Mouse (Mus musculus) neural tube, embryonic 11.5 days (tissue): ENCODE data around the gene Spryd3. TPM values are rescaled to one million over a fixed set of nuclear protein-coding genes. Genes with fewer than 3 reads are reported as not detected.

ENCODE experiments used
- ATAC-seq: fragments of 200-750 bp; cut with Nextera tagmentation; 2 replicates; pipeline ENCODE4 v1.8.0; 2017; ENCODE audit warnings: moderate number of reproducible peaks, mild to moderate bottlenecking, moderate TSS enrichment, moderate library complexity; ENCODE audit not compliant: insufficient read depth, low FRiP score, low TSS enrichment
- DNase-seq: peaks from one replicate; pipeline ENCODE4 v3.0.0-alpha.2; 2015; ENCODE audit warnings: low spot score
- H3K27ac ChIP-seq: fragments of 300-500 bp; sonication (generic); 2 replicates; pipeline ENCODE4 v1.5.1; 2014; ENCODE audit warnings: low read depth, mild to moderate bottlenecking, low read length
- H3K27me3 ChIP-seq: fragments of 300-500 bp; sonication (generic); 2 replicates; pipeline ENCODE4 v1.6.1; 2014; ENCODE audit warnings: mild to moderate bottlenecking, low read length, mixed read lengths; ENCODE audit not compliant: control insufficient read depth, insufficient read depth
- H3K36me3 ChIP-seq: fragments of 300-500 bp; sonication (generic); 2 replicates; pipeline ENCODE4 v1.6.1; 2014; ENCODE audit warnings: mild to moderate bottlenecking, low read length, moderate library complexity, mixed read lengths; ENCODE audit not compliant: control insufficient read depth, insufficient read depth
- H3K4me1 ChIP-seq: fragments of 300-500 bp; sonication (generic); 2 replicates; pipeline ENCODE4 v1.6.1; 2014; ENCODE audit warnings: low read length, mixed read lengths; ENCODE audit not compliant: control insufficient read depth, insufficient read depth
- H3K4me2 ChIP-seq: fragments of 300-500 bp; sonication (generic); 2 replicates; pipeline ENCODE4 v1.6.1; 2014; ENCODE audit warnings: low read depth, mild to moderate bottlenecking, moderate library complexity
- H3K4me3 ChIP-seq: fragments of 300-500 bp; sonication (generic); 2 replicates; pipeline ENCODE4 v1.5.1; 2014; ENCODE audit warnings: low read depth, low read length
- H3K9ac ChIP-seq: fragments of 300-500 bp; sonication (generic); 2 replicates; pipeline ENCODE4 v1.6.1; 2014; ENCODE audit warnings: mild to moderate bottlenecking, low read length
- H3K9me3 ChIP-seq: fragments of 300-500 bp; sonication (generic); 2 replicates; pipeline ENCODE4 v1.6.1; 2016; ENCODE audit warnings: low read length; ENCODE audit not compliant: control insufficient read depth
- WGBS: fragments of 180-500 bp; shearing (Covaris S2); extraction: QIAGEN DNeasy Blood & Tissue Kit; methylation state at CpG from one replicate; pipeline ENCODE4 v1.1.7; 2014; 5-methylcytosine and 5-hydroxymethylcytosine counted together
- polyA plus RNA-seq: library from polyadenylated mRNA; unstranded; fragments of >200 nt; fragmentation: Nextera tagmentation; extraction: Ambion mirVana; gene quantifications from 2 replicates; pipeline ENCODE4 v1.2.1, GENCODE M21; 2014

The Spryd3 gene
- polyA plus RNA-seq, 1 experiment from 2014 or later: 17.0 TPM

DNA sequence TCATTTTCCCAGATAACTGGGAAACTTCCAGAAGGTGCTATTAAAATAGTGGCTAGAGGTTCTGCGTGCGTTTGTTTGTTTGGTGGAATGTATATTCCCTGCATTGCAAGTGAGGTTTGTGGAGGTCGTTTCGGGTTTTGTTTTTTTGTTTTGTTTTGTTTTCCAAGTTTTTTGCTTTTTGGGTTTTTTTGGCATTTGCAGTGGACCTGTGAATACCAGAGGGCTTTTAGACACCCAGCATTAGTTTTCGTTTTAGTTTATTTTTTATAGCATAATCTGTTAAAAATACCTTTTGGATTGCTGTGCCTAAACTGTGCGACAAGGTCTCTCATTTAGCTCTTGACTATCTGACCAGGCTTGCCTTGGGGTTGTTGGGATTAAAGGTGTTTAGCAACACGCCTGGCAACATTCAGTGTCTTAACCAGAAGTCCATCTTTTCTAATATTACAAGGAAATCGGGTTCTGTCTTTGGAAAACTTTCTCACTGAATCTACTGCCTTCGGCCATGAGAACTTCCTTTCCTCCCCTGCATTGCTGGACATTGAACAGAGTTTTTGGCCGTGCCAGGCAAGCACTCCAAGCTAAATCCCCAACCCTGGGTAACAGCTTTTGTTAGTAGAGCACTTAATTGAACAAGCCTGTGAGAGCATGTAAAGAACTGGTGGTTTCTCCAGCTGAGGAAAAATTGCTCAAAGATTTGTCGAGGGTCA is 61.0 kb downstream of the Spryd3 start:
- Histone ChIP-seq H3K36me3 (no peaks in the 10 kb centered on the region), H3K9me3 (no peaks in the 10 kb centered on the region), H3K9ac (peak overlapping the region; percentile 91), H3K4me1 (peaks cover 16% of the 10 kb centered on the region), H3K27ac (peak overlapping the region; percentile 90; the same call in 1 of the 2 replicates), H3K4me3 (peak overlapping the region; percentile 86), H3K4me2 (peak overlapping the region; percentile 84), H3K27me3 (no peaks in the 10 kb centered on the region)
- ATAC-seq: no peak
- no peak for DNase-seq
- WGBS: 21% methylated on average over 11 of the region's 11 CpGs

DNA sequence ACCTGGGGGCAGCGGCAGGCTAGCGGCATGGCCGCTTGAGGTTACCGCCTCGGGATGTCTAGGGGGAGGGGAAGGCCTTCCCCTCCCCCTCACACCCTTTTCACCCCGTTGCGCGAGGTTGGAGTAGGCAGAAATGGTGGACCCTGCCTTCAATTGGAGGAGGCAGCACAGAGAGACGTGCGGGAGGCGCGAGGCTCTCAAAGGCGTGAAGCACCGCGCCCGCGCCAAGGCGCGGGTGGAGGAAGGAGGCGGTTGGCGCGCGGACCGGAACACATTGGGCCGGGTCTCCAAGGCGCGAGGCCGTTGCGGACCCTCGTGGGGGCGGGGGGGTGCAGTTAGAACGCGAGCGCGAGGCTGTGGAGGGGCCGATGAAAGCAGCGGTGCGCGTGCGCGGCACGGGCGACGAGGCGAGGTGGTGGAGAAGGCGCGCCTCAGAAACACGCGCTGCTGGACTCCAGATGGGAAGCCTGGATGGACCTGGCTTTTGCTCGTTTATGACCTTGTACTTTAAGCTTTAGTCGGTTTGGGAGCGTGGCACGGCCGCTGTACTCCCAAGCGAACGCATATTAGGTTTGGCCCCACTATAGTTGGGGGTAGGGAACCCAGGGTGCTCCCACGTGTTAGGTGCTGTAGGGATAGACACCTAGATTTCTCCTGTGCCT is 61.8 kb downstream of the Spryd3 start:
- Histone ChIP-seq H3K27ac (peak overlapping the region; percentile 90), H3K4me3 (peak overlapping the region; percentile 86), H3K27me3 (no peaks in the 10 kb centered on the region), H3K36me3 (no peaks in the 10 kb centered on the region), H3K9me3 (no peaks in the 10 kb centered on the region), H3K9ac (peak overlapping the region; percentile 91), H3K4me2 (peak overlapping the region; percentile 84), H3K4me1 (peaks cover 16% of the 10 kb centered on the region)
- DNase-seq (peak; percentile 78), ATAC-seq (peak; percentile 43)
- under 1% methylated on average over 49 of the region's 57 CpGs for WGBS

DNA sequence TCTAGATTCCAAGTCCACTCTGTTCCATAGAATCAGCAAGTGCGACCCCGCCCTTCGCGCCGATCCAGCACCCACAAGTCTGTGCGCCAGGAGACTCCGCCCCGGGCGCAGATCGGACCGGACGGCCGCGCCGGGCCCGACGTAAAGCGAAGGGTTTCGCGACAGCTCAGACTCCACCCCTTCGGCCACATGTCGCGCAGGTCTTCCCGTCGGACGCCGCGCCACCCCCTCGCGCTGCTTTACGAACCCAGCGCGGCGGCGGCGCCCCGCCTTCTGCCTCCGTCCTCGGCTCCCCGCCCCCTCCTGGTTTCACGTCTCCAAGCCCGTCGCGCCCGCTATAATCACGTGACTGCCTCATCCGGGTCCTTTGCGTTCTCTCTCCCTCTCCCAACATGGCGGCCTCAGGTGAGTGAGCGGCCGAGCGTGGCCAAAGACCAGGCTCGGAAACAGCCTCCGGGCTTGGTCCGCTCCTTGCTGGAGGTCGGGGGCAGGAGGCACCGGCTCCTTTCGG is 62.4 kb downstream of the Spryd3 start, which contains the start of gene Eif4b:
Gene Eif4b, plus strand, starts transcription at position 215 of the 511 bp plus-strand sequence.
- Histone ChIP-seq H3K9ac (peak within 1 kb of the TSS; percentile 91), H3K4me1 (peaks cover 16% of the 10 kb centered on the region), H3K27ac (peak within 1 kb of the TSS; percentile 90), H3K4me2 (peak within 1 kb of the TSS; percentile 84), H3K9me3 (no peaks in the 10 kb centered on the region), H3K4me3 (peak within 1 kb of the TSS; percentile 86), H3K36me3 (no peaks in the 10 kb centered on the region), H3K27me3 (no peaks in the 10 kb centered on the region)
- DNase-seq (peak; percentile 100), ATAC-seq (peak; percentile 90)
- WGBS: under 1% methylated on average over 55 of the region's 58 CpGs

DNA sequence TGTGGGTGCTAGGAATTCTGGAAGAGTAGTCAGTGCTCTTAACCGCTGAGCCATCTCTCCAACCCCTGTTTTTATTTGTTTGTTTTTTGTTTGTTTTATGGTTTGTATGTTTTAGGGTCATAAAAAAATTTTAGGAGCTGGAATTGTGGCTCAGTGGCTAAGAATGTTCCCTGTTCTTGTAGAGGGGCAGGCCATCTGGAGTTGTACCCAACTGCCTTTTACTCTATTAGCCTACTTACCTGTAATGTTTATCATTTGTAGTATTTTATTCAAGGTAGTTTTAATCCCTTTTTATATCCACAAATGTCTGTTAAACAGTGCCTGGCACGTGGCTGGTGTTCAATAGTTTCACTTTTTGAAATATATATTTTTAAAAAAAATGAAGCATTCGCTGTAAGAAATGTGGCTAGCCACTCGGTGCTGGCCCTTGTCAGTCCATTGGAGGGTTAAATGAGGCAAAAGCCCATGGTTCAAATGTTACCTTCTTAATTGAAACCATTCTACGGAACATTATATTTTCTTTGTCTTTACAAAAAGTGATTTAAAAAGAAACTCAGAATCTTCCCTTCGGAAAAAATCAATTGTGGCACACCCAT is 63.0 kb downstream of the Spryd3 start:
- no peaks in the 10 kb centered on the region for H3K27me3 ChIP-seq
- WGBS: 13% methylated on average over 6 of the region's 6 CpGs
- H3K9me3 ChIP-seq: no peaks in the 10 kb centered on the region
- H3K4me3 ChIP-seq: peak overlapping the region; percentile 86
- H3K9ac ChIP-seq: peak overlapping the region; percentile 91; the same call in 1 of the 2 replicates
- H3K4me2 ChIP-seq: peak overlapping the region; percentile 41
- peak; percentile 12 for DNase-seq
- H3K36me3 ChIP-seq: no peaks in the 10 kb centered on the region
- ATAC-seq: peak; percentile 45
- peaks cover 16% of the 10 kb centered on the region for H3K4me1 ChIP-seq
- H3K27ac ChIP-seq: no peak overlapping the region

DNA sequence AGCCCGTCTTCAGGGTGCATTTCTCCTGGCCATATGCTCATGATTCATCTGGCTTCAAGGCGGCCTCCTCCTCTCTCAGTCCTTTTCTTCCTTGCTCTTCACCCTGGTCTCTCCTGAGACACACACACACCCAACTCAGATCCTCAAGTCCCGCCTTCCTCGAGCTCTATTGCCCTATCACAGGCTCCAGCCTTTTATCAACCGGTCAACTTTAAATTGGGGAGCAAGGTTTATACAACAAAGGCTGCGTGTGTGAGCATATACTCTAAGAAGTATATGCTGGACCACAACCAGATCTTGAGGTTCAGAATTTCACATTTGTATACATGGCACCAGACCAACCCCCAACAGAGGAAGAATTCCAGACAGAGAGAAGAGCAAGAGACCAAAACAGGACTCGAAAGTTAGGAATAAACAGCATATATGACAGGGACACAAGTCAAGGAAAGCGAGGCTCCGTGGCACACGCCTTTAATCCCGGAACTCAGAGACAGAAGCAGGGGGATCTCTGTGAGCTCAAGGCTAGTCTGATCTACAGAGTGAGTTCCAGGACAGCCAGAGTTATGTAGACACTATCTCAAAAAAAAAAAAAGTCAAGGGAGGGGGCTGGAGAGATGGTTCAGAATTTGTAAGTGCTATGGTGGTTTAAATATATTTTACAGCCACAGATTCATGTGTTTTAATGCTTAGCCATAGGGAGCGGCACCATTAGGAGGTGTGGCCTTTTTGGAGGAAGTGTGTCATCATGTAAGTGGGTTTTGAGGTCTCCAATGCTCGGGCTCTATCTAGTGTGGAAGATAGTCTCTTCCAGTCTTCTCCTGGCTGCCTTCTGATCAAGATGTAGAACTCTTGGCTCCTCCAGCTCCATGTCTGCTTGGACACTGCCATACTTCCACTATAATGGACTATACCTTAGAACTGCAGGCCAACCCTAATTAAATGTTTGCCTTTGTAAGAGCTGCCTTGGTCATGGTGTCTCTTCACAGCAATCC is 65.3 kb downstream of the Spryd3 start:
- no peak overlapping the region for H3K4me2 ChIP-seq
- WGBS: 73% methylated on average over 13 of the region's 13 CpGs
- H3K4me1 ChIP-seq: peaks cover 11% of the 10 kb centered on the region
- H3K4me3 ChIP-seq: no peak overlapping the region
- H3K27me3 ChIP-seq: no peaks in the 10 kb centered on the region
- no peaks in the 10 kb centered on the region for H3K36me3 ChIP-seq
- H3K27ac ChIP-seq: no peak overlapping the region
- H3K9me3 ChIP-seq: no peaks in the 10 kb centered on the region
- no peak overlapping the region for H3K9ac ChIP-seq
- ATAC-seq (no peak), DNase-seq (no peak)

Other genes starting within 250 kb of the Spryd3 start
- not detected in 2 replicates for gene Krt76, start 243.3 kb downstream of the Spryd3 start, polyA plus RNA-seq
- gene Krt4, start 211.5 kb downstream of the Spryd3 start, polyA plus RNA-seq: not detected in 2 replicates
- gene Krt79, start 195.9 kb downstream of the Spryd3 start, polyA plus RNA-seq: 0.21 TPM in 1 of 2 replicates, not detected in the other
- gene Krt78, start 181.9 kb downstream of the Spryd3 start, polyA plus RNA-seq: not detected in 2 replicates
- 13.1 and 13.5 TPM in 2 replicates for gene Krt8, start 131.8 kb downstream of the Spryd3 start, polyA plus RNA-seq
- gene Krt18, start 108.1 kb downstream of the Spryd3 start, polyA plus RNA-seq: 8.1 and 10.1 TPM in 2 replicates
- gene Eif4b, start 62.5 kb downstream of the Spryd3 start, polyA plus RNA-seq: 113 and 121 TPM in 2 replicates
- 11.4 and 13.2 TPM in 2 replicates for gene Tns2, start 35.8 kb downstream of the Spryd3 start, polyA plus RNA-seq
- 0.22 and 0.34 TPM in 2 replicates for gene Igfbp6, start 8.1 kb upstream of the Spryd3 start, polyA plus RNA-seq
- 0.13 and 0.22 TPM in 2 replicates for gene Soat2, start 14.3 kb upstream of the Spryd3 start, polyA plus RNA-seq
- gene Zfp740, start 67.0 kb upstream of the Spryd3 start, polyA plus RNA-seq: 65.4 and 66.9 TPM in 2 replicates
- 32.8 TPM in 2 replicates for gene Csad, start 68.5 kb upstream of the Spryd3 start, polyA plus RNA-seq
- 0.95 and 1.3 TPM in 2 replicates for gene Itgb7, start 95.7 kb upstream of the Spryd3 start, polyA plus RNA-seq
- 24.0 and 26.4 TPM in 2 replicates for gene Rarg, start 121.3 kb upstream of the Spryd3 start, polyA plus RNA-seq
- gene Gm9918, start 134.3 kb upstream of the Spryd3 start, polyA plus RNA-seq: 0.20 and 0.39 TPM in 2 replicates
- 59.7 and 66.7 TPM in 2 replicates for gene Mfsd5, start 143.2 kb upstream of the Spryd3 start, polyA plus RNA-seq
- 36.2 and 37.9 TPM in 2 replicates for gene Espl1, start 160.0 kb upstream of the Spryd3 start, polyA plus RNA-seq
- gene Pfdn5, start 189.9 kb upstream of the Spryd3 start, polyA plus RNA-seq: 386 and 396 TPM in 2 replicates
- 92.9 and 102 TPM in 2 replicates for gene Myg1, start 195.5 kb upstream of the Spryd3 start, polyA plus RNA-seq
- 84.7 and 86.7 TPM in 2 replicates for gene Aaas, start 214.5 kb upstream of the Spryd3 start, polyA plus RNA-seq
- gene Sp7, start 230.9 kb upstream of the Spryd3 start, polyA plus RNA-seq: 0.70 and 0.96 TPM in 2 replicates